Mouse (Mus musculus): Measurements from ENCODE around the gene Tgfa. TPM values are rescaled to one million over a fixed set of nuclear protein-coding genes. Genes with fewer than 3 reads are reported as not detected.

The Tgfa gene
- polyA plus RNA-seq, 1 experiment from 2014 or later: 19.1 TPM

DNA sequence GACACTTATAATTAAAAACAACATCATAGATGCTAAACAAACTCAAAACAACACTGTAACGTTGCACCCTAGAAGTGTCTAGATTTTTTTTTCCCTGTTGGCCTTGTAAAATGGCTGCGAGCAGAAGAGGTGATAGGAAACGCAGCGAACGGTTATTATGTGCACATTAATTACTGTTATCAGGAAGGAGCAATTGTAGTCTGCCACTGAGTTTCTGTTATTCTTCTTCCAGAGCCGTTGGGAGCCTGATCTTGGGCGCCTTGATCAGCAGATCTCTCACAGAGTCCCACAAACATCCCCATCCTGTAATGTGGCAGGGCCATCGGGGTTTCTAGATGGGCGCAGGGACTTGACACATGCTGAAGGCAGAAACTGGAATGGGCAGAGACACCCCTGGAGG, 28.6 kb upstream of the Tgfa start:
- WGBS: 84% methylated on average over 9 of the region's 9 CpGs
- no peak overlapping the region for H3K4me2 ChIP-seq

DNA sequence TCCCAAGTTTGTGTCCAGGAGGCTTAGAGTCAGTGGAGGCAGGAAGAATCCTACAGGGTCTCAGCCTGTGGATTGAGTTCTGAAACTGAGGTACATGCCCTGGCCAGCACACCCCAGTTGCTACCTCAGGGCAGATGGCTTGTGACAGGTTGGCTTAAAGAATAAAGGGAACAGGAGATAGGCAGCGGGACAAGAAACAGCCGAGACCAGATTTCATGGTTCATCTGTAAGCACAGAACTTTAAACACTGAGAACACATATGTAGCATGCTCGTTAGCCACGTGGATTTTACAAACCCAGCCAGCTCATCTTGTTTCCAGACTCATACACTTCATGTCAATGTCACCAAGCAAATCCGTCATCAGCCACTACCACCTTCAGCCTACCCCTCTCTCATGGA, 27.2 kb upstream of the Tgfa start:
- Histone ChIP-seq H3K4me3 (no peak overlapping the region), H3K9ac (no peak overlapping the region), H3K4me2 (no peak overlapping the region), H3K27me3 (no peaks in the 10 kb centered on the region), H3K36me3 (no peaks in the 10 kb centered on the region), H3K4me1 (replicated peaks) (no peaks in the 10 kb centered on the region), H3K27ac (replicated peaks) (no peak overlapping the region), H3K9me3 (no peaks in the 10 kb centered on the region)
- ATAC-seq (ENCODE audit: low FRiP score, low read depth): no peak
- 78% methylated on average over 5 of the region's 5 CpGs for WGBS

More for the DNA sequence above, 28.6 kb upstream of the Tgfa start:
- Histone ChIP-seq H3K36me3 (no peaks in the 10 kb centered on the region), H3K27me3 (no peaks in the 10 kb centered on the region), H3K9ac (no peak overlapping the region), H3K4me1 (replicated peaks) (no peaks in the 10 kb centered on the region), H3K27ac (replicated peaks) (no peak overlapping the region), H3K9me3 (no peaks in the 10 kb centered on the region), H3K4me3 (no peak overlapping the region)
- ATAC-seq (ENCODE audit: low FRiP score, low read depth): no peak

GRCm38 (mm10) chr6:86169166-86169565, 25.9 kb upstream of the Tgfa start:
- Histone ChIP-seq H3K27me3 (no peaks in the 10 kb centered on the region), H3K36me3 (no peaks in the 10 kb centered on the region), H3K9me3 (no peaks in the 10 kb centered on the region), H3K4me3 (no peak overlapping the region), H3K9ac (no peak overlapping the region), H3K4me1 (replicated peaks) (no peaks in the 10 kb centered on the region), H3K4me2 (no peak overlapping the region), H3K27ac (replicated peaks) (no peak overlapping the region)
- ATAC-seq (ENCODE audit: low FRiP score, low read depth): no peak
- WGBS: 78% methylated on average over 4 of the region's 4 CpGs

- Histone ChIP-seq H3K9ac (no peak overlapping the region), H3K27me3 (no peaks in the 10 kb centered on the region), H3K27ac (replicated peaks) (no peak overlapping the region), H3K4me2 (no peak overlapping the region), H3K4me3 (no peak overlapping the region), H3K9me3 (no peaks in the 10 kb centered on the region), H3K4me1 (replicated peaks) (no peaks in the 10 kb centered on the region), H3K36me3 (no peaks in the 10 kb centered on the region)
- ATAC-seq (ENCODE audit: low FRiP score, low read depth): no peak
- WGBS: 85% methylated on average over 5 of the region's 5 CpGs
Observed at GRCm38 (mm10) chr6:86176236-86176635, 18.8 kb upstream of the Tgfa start.

GRCm38 (mm10) chr6:86176721-86177120, 18.3 kb upstream of the Tgfa start:
- ATAC-seq (ENCODE audit: low FRiP score, low read depth): no peak
- Histone ChIP-seq H3K9ac (no peak overlapping the region), H3K4me1 (replicated peaks) (no peaks in the 10 kb centered on the region), H3K9me3 (no peaks in the 10 kb centered on the region), H3K36me3 (no peaks in the 10 kb centered on the region), H3K27ac (replicated peaks) (no peak overlapping the region), H3K4me3 (no peak overlapping the region), H3K27me3 (no peaks in the 10 kb centered on the region), H3K4me2 (no peak overlapping the region)
- 82% methylated on average over 6 of the region's 6 CpGs for WGBS

- Histone ChIP-seq H3K4me2 (no peak overlapping the region), H3K9ac (no peak overlapping the region), H3K27me3 (no peaks in the 10 kb centered on the region), H3K4me1 (replicated peaks) (no peaks in the 10 kb centered on the region), H3K4me3 (no peak overlapping the region), H3K27ac (replicated peaks) (no peak overlapping the region), H3K9me3 (no peaks in the 10 kb centered on the region), H3K36me3 (no peaks in the 10 kb centered on the region)
- no peak for ATAC-seq (ENCODE audit: low FRiP score, low read depth)
- WGBS: 94% methylated on average over 9 of the region's 9 CpGs
Observed at GRCm38 (mm10) chr6:86177331-86177982, 17.6 kb upstream of the Tgfa start.

- no peak overlapping the region for H3K4me2 ChIP-seq
- H3K4me3 ChIP-seq: no peak overlapping the region
- no peak overlapping the region for H3K9ac ChIP-seq
- H3K4me1 ChIP-seq (replicated peaks): no peaks in the 10 kb centered on the region
- H3K9me3 ChIP-seq: no peaks in the 10 kb centered on the region
- no peaks in the 10 kb centered on the region for H3K27me3 ChIP-seq
- no peak overlapping the region for H3K27ac ChIP-seq (replicated peaks)
- WGBS: 63% methylated on average over 2 of the region's 2 CpGs
- ATAC-seq (ENCODE audit: low FRiP score, low read depth): no peak
- no peaks in the 10 kb centered on the region for H3K36me3 ChIP-seq
Observed at GRCm38 (mm10) chr6:86180617-86181016, 14.4 kb upstream of the Tgfa start.

- no peaks in the 10 kb centered on the region for H3K4me1 ChIP-seq (replicated peaks)
- 56% methylated on average over 9 of the region's 9 CpGs for WGBS
- no peak for ATAC-seq (ENCODE audit: low FRiP score, low read depth)
- no peaks in the 10 kb centered on the region for H3K9me3 ChIP-seq
- H3K27ac ChIP-seq (replicated peaks): no peak overlapping the region
- H3K4me3 ChIP-seq: no peak overlapping the region
- no peaks in the 10 kb centered on the region for H3K27me3 ChIP-seq
- H3K4me2 ChIP-seq: no peak overlapping the region
- H3K9ac ChIP-seq: no peak overlapping the region
- no peaks in the 10 kb centered on the region for H3K36me3 ChIP-seq
Observed at GRCm38 (mm10) chr6:86182016-86182415, 13.0 kb upstream of the Tgfa start.

GRCm38 (mm10) chr6:86182626-86183025, 12.4 kb upstream of the Tgfa start:
- WGBS: 88% methylated on average over 5 of the region's 5 CpGs
- no peaks in the 10 kb centered on the region for H3K4me1 ChIP-seq (replicated peaks)
- H3K9ac ChIP-seq: no peak overlapping the region
- H3K9me3 ChIP-seq: no peaks in the 10 kb centered on the region
- no peaks in the 10 kb centered on the region for H3K36me3 ChIP-seq
- H3K27ac ChIP-seq (replicated peaks): no peak overlapping the region
- H3K4me3 ChIP-seq: no peak overlapping the region
- no peak overlapping the region for H3K4me2 ChIP-seq
- no peak for ATAC-seq (ENCODE audit: low FRiP score, low read depth)
- no peaks in the 10 kb centered on the region for H3K27me3 ChIP-seq

GRCm38 (mm10) chr6:86186106-86186955, 8.7 kb upstream of the Tgfa start:
- no peaks in the 10 kb centered on the region for H3K36me3 ChIP-seq
- no peaks in the 10 kb centered on the region for H3K9me3 ChIP-seq
- no peak overlapping the region for H3K27ac ChIP-seq (replicated peaks)
- no peak overlapping the region for H3K9ac ChIP-seq
- WGBS: 50% methylated on average over 14 of the region's 14 CpGs
- no peak overlapping the region for H3K4me3 ChIP-seq
- H3K4me1 ChIP-seq (replicated peaks): no peaks in the 10 kb centered on the region
- ATAC-seq (ENCODE audit: low FRiP score, low read depth): no peak
- no peaks in the 10 kb centered on the region for H3K27me3 ChIP-seq
- no peak overlapping the region for H3K4me2 ChIP-seq

- Histone ChIP-seq H3K4me1 (replicated peaks) (no peaks in the 10 kb centered on the region), H3K4me3 (no peak overlapping the region), H3K27me3 (no peaks in the 10 kb centered on the region), H3K27ac (replicated peaks) (no peak overlapping the region), H3K4me2 (no peak overlapping the region), H3K36me3 (no peaks in the 10 kb centered on the region), H3K9ac (no peak overlapping the region), H3K9me3 (no peaks in the 10 kb centered on the region)
- 87% methylated on average over 11 of the region's 11 CpGs for WGBS
- ATAC-seq (ENCODE audit: low FRiP score, low read depth): no peak
Observed at GRCm38 (mm10) chr6:86188741-86189480, 6.1 kb upstream of the Tgfa start.

GRCm38 (mm10) chr6:86190622-86191021, 4.4 kb upstream of the Tgfa start:
- Histone ChIP-seq H3K9ac (no peak overlapping the region), H3K9me3 (no peaks in the 10 kb centered on the region), H3K27me3 (no peaks in the 10 kb centered on the region), H3K4me2 (no peak overlapping the region), H3K36me3 (no peaks in the 10 kb centered on the region), H3K4me1 (replicated peaks) (peaks cover 10% of the 10 kb centered on the region), H3K27ac (replicated peaks) (no peak overlapping the region), H3K4me3 (no peak overlapping the region)
- 83% methylated on average over 3 of the region's 3 CpGs for WGBS
- ATAC-seq (ENCODE audit: low FRiP score, low read depth): no peak
